Mouse (Mus musculus): ENCODE results near the gene Tiam2. TPM values are rescaled to one million over a fixed set of nuclear protein-coding genes. Genes with fewer than 3 reads are reported as not detected.

The Tiam2 gene
- polyA plus RNA-seq, 1 experiment from 2014 or later, result 7.8 TPM

- Histone ChIP-seq H3K4me1 (ENCODE audit: control insufficient read depth, insufficient read depth, low read length) (no peaks in the 10 kb centered on the region), H3K9ac (replicated peaks; ENCODE audit: low read depth, low read length) (no peak overlapping the region), H3K27ac (ENCODE audit: low read depth, low read length) (no peak overlapping the region), H3K4me3 (ENCODE audit: low read depth, low read length) (no peak overlapping the region), H3K4me2 (ENCODE audit: low read depth, low read length) (no peak overlapping the region), H3K27me3 (ENCODE audit: control insufficient read depth, insufficient read depth, low read length) (no peaks in the 10 kb centered on the region), H3K36me3 (ENCODE audit: control insufficient read depth, insufficient read depth, low read length) (no peaks in the 10 kb centered on the region), H3K9me3 (ENCODE audit: control insufficient read depth, low read length) (no peaks in the 10 kb centered on the region)
- no peak for ATAC-seq (ENCODE audit: low read depth)
- WGBS, result 79% methylated on average over 12 of the region's 12 CpGs
Observed at GRCm38 (mm10) chr17:3396881-3397281, 70.5 kb downstream of the Tiam2 start.

- no peaks in the 10 kb centered on the region for H3K36me3 ChIP-seq (ENCODE audit: control insufficient read depth, insufficient read depth, low read length)
- H3K4me2 ChIP-seq (ENCODE audit: low read depth, low read length), result no peak overlapping the region
- ATAC-seq (ENCODE audit: low read depth), result no peak
- no peak overlapping the region for H3K9ac ChIP-seq (replicated peaks; ENCODE audit: low read depth, low read length)
- no peaks in the 10 kb centered on the region for H3K9me3 ChIP-seq (ENCODE audit: control insufficient read depth, low read length)
- H3K4me1 ChIP-seq (ENCODE audit: control insufficient read depth, insufficient read depth, low read length), result no peaks in the 10 kb centered on the region
- no peak overlapping the region for H3K4me3 ChIP-seq (ENCODE audit: low read depth, low read length)
- 74% methylated on average over 5 of the region's 5 CpGs for WGBS
- H3K27ac ChIP-seq (ENCODE audit: low read depth, low read length), result no peak overlapping the region
- H3K27me3 ChIP-seq (ENCODE audit: control insufficient read depth, insufficient read depth, low read length), result no peaks in the 10 kb centered on the region
Observed at GRCm38 (mm10) chr17:3397836-3398235, 71.5 kb downstream of the Tiam2 start.

- no peaks in the 10 kb centered on the region for H3K9me3 ChIP-seq (ENCODE audit: control insufficient read depth, low read length)
- no peaks in the 10 kb centered on the region for H3K36me3 ChIP-seq (ENCODE audit: control insufficient read depth, insufficient read depth, low read length)
- H3K4me3 ChIP-seq (ENCODE audit: low read depth, low read length), result no peak overlapping the region
- H3K4me2 ChIP-seq (ENCODE audit: low read depth, low read length), result no peak overlapping the region
- H3K27me3 ChIP-seq (ENCODE audit: control insufficient read depth, insufficient read depth, low read length), result no peaks in the 10 kb centered on the region
- no peak overlapping the region for H3K27ac ChIP-seq (ENCODE audit: low read depth, low read length)
- 85% methylated on average over 9 of the region's 9 CpGs for WGBS
- no peak for ATAC-seq (ENCODE audit: low read depth)
- H3K9ac ChIP-seq (replicated peaks; ENCODE audit: low read depth, low read length), result no peak overlapping the region
- H3K4me1 ChIP-seq (ENCODE audit: control insufficient read depth, insufficient read depth, low read length), result no peaks in the 10 kb centered on the region
Observed at GRCm38 (mm10) chr17:3405350-3406073, 79.1 kb downstream of the Tiam2 start.

GRCm38 (mm10) chr17:3407051-3407450, 80.7 kb downstream of the Tiam2 start:
- Histone ChIP-seq H3K27me3 (ENCODE audit: control insufficient read depth, insufficient read depth, low read length) (no peaks in the 10 kb centered on the region), H3K27ac (ENCODE audit: low read depth, low read length) (no peak overlapping the region), H3K4me3 (ENCODE audit: low read depth, low read length) (no peak overlapping the region), H3K9me3 (ENCODE audit: control insufficient read depth, low read length) (no peaks in the 10 kb centered on the region), H3K9ac (replicated peaks; ENCODE audit: low read depth, low read length) (no peak overlapping the region), H3K36me3 (ENCODE audit: control insufficient read depth, insufficient read depth, low read length) (no peaks in the 10 kb centered on the region), H3K4me1 (ENCODE audit: control insufficient read depth, insufficient read depth, low read length) (no peaks in the 10 kb centered on the region), H3K4me2 (ENCODE audit: low read depth, low read length) (no peak overlapping the region)
- ATAC-seq (ENCODE audit: low read depth), result no peak
- 0% methylated on average over 1 of the region's 1 CpGs for WGBS

- no peak for ATAC-seq (ENCODE audit: low read depth)
- 70% methylated on average over 2 of the region's 2 CpGs for WGBS
Observed at GRCm38 (mm10) chr17:3410307-3410706, 83.9 kb downstream of the Tiam2 start.

GRCm38 (mm10) chr17:3412771-3413170, 86.4 kb downstream of the Tiam2 start:
- Histone ChIP-seq H3K4me1 (ENCODE audit: control insufficient read depth, insufficient read depth, low read length) (no peaks in the 10 kb centered on the region), H3K4me3 (ENCODE audit: low read depth, low read length) (no peak overlapping the region), H3K27ac (ENCODE audit: low read depth, low read length) (no peak overlapping the region), H3K4me2 (ENCODE audit: low read depth, low read length) (no peak overlapping the region), H3K27me3 (ENCODE audit: control insufficient read depth, insufficient read depth, low read length) (no peaks in the 10 kb centered on the region), H3K9me3 (ENCODE audit: control insufficient read depth, low read length) (no peaks in the 10 kb centered on the region), H3K9ac (replicated peaks; ENCODE audit: low read depth, low read length) (no peak overlapping the region), H3K36me3 (ENCODE audit: control insufficient read depth, insufficient read depth, low read length) (no peaks in the 10 kb centered on the region)
- no peak for ATAC-seq (ENCODE audit: low read depth)
- 76% methylated on average over 4 of the region's 4 CpGs for WGBS

More at GRCm38 (mm10) chr17:3410307-3410706, 83.9 kb downstream of the Tiam2 start:
- no peaks in the 10 kb centered on the region for H3K9me3 ChIP-seq (ENCODE audit: control insufficient read depth, low read length)
- no peaks in the 10 kb centered on the region for H3K36me3 ChIP-seq (ENCODE audit: control insufficient read depth, insufficient read depth, low read length)
- H3K9ac ChIP-seq (replicated peaks; ENCODE audit: low read depth, low read length), result no peak overlapping the region
- H3K27ac ChIP-seq (ENCODE audit: low read depth, low read length), result no peak overlapping the region
- H3K4me3 ChIP-seq (ENCODE audit: low read depth, low read length), result no peak overlapping the region
- H3K4me2 ChIP-seq (ENCODE audit: low read depth, low read length), result no peak overlapping the region
- H3K27me3 ChIP-seq (ENCODE audit: control insufficient read depth, insufficient read depth, low read length), result no peaks in the 10 kb centered on the region
- no peaks in the 10 kb centered on the region for H3K4me1 ChIP-seq (ENCODE audit: control insufficient read depth, insufficient read depth, low read length)

GRCm38 (mm10) chr17:3415580-3415979, 89.2 kb downstream of the Tiam2 start:
- Histone ChIP-seq H3K4me2 (ENCODE audit: low read depth, low read length) (no peak overlapping the region), H3K9me3 (ENCODE audit: control insufficient read depth, low read length) (no peaks in the 10 kb centered on the region), H3K4me1 (ENCODE audit: control insufficient read depth, insufficient read depth, low read length) (no peaks in the 10 kb centered on the region), H3K4me3 (ENCODE audit: low read depth, low read length) (no peak overlapping the region), H3K9ac (replicated peaks; ENCODE audit: low read depth, low read length) (no peak overlapping the region), H3K27ac (ENCODE audit: low read depth, low read length) (no peak overlapping the region), H3K27me3 (ENCODE audit: control insufficient read depth, insufficient read depth, low read length) (no peaks in the 10 kb centered on the region), H3K36me3 (ENCODE audit: control insufficient read depth, insufficient read depth, low read length) (no peaks in the 10 kb centered on the region)
- WGBS, result 93% methylated on average over 3 of the region's 3 CpGs
- no peak for ATAC-seq (ENCODE audit: low read depth)

- Histone ChIP-seq H3K4me2 (ENCODE audit: low read depth, low read length) (no peak overlapping the region), H3K36me3 (ENCODE audit: control insufficient read depth, insufficient read depth, low read length) (no peaks in the 10 kb centered on the region), H3K27ac (ENCODE audit: low read depth, low read length) (no peak overlapping the region), H3K4me1 (ENCODE audit: control insufficient read depth, insufficient read depth, low read length) (no peaks in the 10 kb centered on the region), H3K27me3 (ENCODE audit: control insufficient read depth, insufficient read depth, low read length) (no peaks in the 10 kb centered on the region), H3K9ac (replicated peaks; ENCODE audit: low read depth, low read length) (no peak overlapping the region), H3K4me3 (ENCODE audit: low read depth, low read length) (no peak overlapping the region), H3K9me3 (ENCODE audit: control insufficient read depth, low read length) (no peaks in the 10 kb centered on the region)
- no peak for ATAC-seq (ENCODE audit: low read depth)
- 40% methylated on average over 3 of the region's 3 CpGs for WGBS
Observed at GRCm38 (mm10) chr17:3416401-3416800, 90.0 kb downstream of the Tiam2 start.

- Histone ChIP-seq H3K4me2 (ENCODE audit: low read depth, low read length) (no peak overlapping the region), H3K27me3 (ENCODE audit: control insufficient read depth, insufficient read depth, low read length) (no peaks in the 10 kb centered on the region), H3K9me3 (ENCODE audit: control insufficient read depth, low read length) (no peaks in the 10 kb centered on the region), H3K4me1 (ENCODE audit: control insufficient read depth, insufficient read depth, low read length) (no peaks in the 10 kb centered on the region), H3K27ac (ENCODE audit: low read depth, low read length) (no peak overlapping the region), H3K4me3 (ENCODE audit: low read depth, low read length) (no peak overlapping the region), H3K9ac (replicated peaks; ENCODE audit: low read depth, low read length) (no peak overlapping the region), H3K36me3 (ENCODE audit: control insufficient read depth, insufficient read depth, low read length) (no peaks in the 10 kb centered on the region)
- 74% methylated on average over 10 of the region's 10 CpGs for WGBS
- ATAC-seq (ENCODE audit: low read depth), result no peak
Observed at GRCm38 (mm10) chr17:3419368-3419928, 93.1 kb downstream of the Tiam2 start.

Measured in neural tube, embryonic 14.5 days (tissue).